Mouse (Mus musculus): Measurements from ENCODE around the gene Rnf167.

The Rnf167 gene

GRCm38 (mm10) chr11:70678576-70678975 lies 31.5 kb downstream of the Rnf167 start:
- no peak for DNase-seq

GRCm38 (mm10) chr11:70679361-70679760 lies 32.3 kb downstream of the Rnf167 start:
- DNase-seq = no peak

GRCm38 (mm10) chr11:70679894-70680293 lies 32.9 kb downstream of the Rnf167 start:
- DNase-seq = peak; percentile 36 to 49

DNA sequence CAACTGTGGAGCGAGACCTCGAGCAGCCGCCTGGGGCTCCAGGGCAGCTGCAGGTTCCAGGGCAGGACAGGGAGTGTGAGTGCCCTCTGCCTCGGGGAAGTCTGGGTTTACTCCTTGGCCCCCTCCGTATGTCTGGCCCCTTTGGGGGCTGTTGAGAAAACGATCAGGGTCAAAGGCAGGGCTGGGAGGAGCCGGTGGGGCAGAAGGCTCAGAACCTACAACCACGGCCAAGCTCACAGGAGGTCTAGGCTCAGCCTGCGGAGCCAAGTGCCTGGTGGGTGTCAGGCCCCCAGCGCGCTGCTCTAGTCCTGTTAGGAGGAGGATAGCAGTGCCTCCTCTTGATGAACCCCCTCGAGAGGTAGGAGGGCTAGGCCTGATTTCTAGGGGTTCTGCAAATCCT lies 34.1 kb downstream of the Rnf167 start:
- no peak for DNase-seq

DNA sequence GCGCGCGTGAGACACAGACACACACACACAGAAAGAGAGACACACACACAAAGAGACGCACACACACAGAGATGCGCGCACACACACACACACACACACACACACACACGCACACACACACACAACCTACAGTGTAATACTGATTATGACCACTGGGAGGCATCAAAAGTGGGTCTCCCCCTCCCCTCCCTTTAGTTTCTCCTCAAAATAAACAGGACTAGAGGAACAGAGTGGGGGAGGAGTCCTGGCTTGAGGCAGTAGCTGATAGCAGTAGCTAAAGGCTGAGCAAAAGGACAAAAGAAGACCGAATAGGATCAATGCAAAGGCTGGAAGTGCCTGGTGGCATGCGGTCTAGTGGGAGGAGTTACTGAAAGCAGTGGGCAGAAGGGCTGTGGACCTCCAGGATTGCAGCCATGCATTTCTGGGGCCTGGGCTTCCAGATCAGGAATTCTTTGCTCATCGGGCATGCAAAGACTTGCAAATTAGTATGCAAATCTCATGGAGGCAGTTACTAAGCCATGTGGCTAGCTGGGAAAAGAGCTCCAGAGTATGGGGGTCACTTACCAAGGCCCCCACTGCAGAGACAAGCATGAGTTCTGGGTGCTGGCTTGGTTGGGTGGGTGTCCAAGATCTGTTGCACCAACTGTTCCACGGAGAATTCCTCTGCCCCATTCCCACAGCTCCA lies 35.0 kb downstream of the Rnf167 start:
- DNase-seq = no peak

DNA sequence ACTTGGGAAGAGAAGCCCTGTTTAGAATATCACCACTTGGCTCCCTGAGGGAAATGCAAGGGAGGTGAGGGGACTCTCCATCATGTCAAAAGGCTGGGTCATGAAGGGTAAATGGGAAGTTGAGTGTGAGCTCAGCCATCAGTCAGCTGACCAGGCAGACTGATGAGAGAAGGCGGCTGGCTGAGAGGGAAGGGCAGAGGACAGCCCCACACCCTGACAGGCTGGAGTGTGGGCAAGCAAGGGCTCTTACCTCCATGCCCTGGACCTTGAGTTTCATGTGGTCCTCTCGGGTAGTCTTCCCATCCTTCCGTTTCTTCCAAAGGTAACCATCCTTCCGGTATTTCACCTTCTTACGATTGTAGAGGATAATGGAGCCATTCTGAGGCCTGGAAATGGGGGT lies 36.6 kb downstream of the Rnf167 start:
- no peak for DNase-seq

- peak; percentile 34 to 39 for DNase-seq
Measured at GRCm38 (mm10) chr11:70686901-70687566, 40.0 kb downstream of the Rnf167 start.

DNA sequence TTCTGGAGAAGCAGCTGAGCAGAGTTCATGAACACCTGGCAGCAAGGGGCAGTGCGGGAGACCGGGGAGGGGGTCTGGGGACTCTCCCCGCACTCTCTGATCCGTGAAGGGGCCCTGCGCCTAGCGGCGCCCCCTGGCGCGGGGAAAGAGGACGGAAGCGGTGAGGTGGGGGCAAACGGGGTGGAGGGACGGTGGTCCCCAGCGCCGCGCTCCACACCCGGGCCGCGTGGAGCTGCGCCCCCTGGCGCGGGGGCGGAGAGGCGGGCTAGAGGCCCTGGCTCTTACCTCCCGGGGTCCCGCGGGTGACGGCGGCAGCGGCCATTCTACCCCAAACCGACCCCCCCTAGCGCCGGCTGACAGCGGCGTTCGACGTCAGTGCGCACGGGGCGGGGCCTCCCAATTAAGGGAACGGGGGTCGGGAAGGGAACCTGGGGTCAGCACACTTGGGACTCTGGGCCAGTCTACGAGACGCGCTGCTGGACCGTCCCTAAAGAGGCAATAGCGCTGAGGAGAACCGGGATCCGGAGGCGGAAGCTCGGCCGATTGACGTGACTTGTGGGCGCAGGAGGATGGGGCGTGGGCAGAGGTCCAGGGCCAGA lies 40.7 kb downstream of the Rnf167 start, which contains the start of gene Camta2:
TSS of gene Camta2 (minus strand) at position 505 of the 599 bp plus-strand sequence.
- DNase-seq = peak; percentile 88 to 89

GRCm38 (mm10) chr11:70688372-70688771 lies 41.3 kb downstream of the Rnf167 start:
- DNase-seq = no peak

DNA sequence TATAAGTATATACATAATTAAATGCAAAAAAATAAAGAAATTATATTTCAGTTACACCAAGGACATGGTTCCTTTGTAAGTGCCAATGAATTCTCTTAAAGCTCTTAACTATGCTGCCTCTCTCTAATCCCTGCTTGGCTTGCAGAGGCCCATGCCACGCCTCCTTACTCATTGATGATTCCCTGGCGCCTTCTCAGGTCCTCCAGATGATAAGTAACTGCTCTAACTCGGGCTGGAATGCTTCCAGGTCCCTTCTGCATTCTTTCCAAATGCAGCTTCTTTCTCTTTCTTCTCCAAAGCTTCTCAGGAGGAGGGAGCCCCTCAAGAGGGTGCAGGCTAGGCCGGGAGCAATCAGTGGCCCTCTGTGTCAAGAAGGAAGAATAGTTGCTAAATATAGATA lies 42.5 kb downstream of the Rnf167 start:
- DNase-seq = no peak

DNA sequence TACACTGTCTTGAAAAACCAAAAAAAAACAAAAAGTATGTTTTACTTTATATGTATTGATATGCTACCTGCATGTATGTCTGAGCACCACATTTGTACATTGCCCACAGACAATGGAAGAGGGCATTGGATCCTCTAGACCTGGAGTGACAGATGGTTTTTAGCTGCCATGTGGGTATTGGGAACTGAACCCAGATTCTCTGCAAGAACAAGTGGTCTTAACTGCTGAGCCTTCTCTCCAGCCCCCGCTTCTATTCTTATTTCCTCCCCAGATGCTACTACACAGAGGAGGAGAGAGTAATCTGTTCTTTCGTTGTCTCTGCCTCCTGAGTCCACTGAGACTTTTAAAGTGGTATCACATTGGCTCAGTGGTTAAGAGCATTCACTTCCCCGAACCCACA lies 46.5 kb downstream of the Rnf167 start:
- no peak for DNase-seq

- DNase-seq = no peak
Measured at GRCm38 (mm10) chr11:70697376-70697775, 50.3 kb downstream of the Rnf167 start.

DNA sequence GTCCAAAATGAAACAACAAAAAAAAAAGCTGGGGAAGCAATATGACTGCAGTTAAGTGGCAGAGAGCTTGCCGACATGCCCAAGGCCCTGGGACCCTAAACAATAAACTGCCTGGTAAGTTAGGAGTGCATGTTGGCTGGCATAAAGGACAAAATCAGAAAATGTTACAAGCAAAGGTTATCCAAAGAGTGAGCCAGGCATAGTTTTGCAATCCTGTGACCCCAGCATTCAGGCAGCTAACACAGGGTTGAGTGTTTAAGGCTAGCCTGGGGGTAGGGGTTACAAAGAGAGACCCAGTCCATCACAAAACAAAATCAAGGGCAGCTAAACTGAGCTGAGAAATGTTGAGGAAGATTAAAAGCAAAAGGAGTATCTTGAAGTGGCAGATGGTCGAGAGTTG lies 52.0 kb downstream of the Rnf167 start:
- DNase-seq = no peak

GRCm38 (mm10) chr11:70699722-70700556 lies 52.9 kb downstream of the Rnf167 start, which contains the start of the genes Inca1 and Kif1c:
Gene Inca1 (minus strand): TSS chr11:70700155.
Gene Kif1c (plus strand): TSS chr11:70700548.
- peak; percentile 93 for DNase-seq

DNA sequence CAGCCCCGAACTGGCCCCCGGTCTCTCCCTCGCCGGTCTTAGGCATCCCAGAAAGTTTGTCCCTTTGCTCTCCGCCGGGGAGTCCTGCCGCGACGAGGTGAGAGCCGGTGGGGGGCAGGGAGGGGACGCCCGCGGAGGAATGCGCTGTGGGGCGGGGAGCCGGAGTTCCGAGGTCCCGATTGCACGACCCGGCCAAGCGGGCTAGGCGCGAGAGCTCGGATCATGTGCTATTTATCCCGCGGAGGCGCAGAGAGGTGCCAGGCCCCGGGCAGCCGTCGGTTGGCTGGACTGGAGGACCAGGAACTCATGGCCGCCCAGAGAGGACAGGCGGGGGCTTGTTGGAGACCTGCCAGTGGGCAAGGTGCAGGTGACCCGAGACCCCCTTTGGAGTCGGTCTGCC lies 53.6 kb downstream of the Rnf167 start:
- peak; percentile 78 to 85 for DNase-seq
